Mouse (Mus musculus) skeletal muscle tissue, adult 2 months (tissue): ENCODE measurements around the gene Cabp4.

ENCODE experiments used
- DNase-seq: peaks from one replicate; pipeline ENCODE4 v3.0.0-alpha.2; 2012; ENCODE audit warnings: low read depth, low spot score

Gene Cabp4

GRCm38 (mm10) chr19:4102049-4102448 is 41.8 kb downstream of the Cabp4 start:
- no peak for DNase-seq

- no peak for DNase-seq
These were observed 42.4 kb downstream of the Cabp4 start for GRCm38 (mm10) chr19:4101466-4101865.

- no peak for DNase-seq
These were observed 43.0 kb downstream of the Cabp4 start for GRCm38 (mm10) chr19:4100718-4101261.

- DNase-seq = peak; percentile 44
These were observed 43.8 kb downstream of the Cabp4 start, which contains the start of gene Pitpnm1 for GRCm38 (mm10) chr19:4099837-4100717. Gene Pitpnm1 (plus strand): TSS chr19:4099998.

GRCm38 (mm10) chr19:4099056-4099455 is 44.8 kb downstream of the Cabp4 start:
- peak; percentile 89 for DNase-seq

GRCm38 (mm10) chr19:4098426-4098825 is 45.4 kb downstream of the Cabp4 start:
- DNase-seq = no peak

- peak; percentile 85 for DNase-seq
These were observed 46.4 kb downstream of the Cabp4 start for GRCm38 (mm10) chr19:4097441-4097825.

- DNase-seq = peak; percentile 99
These were observed 47.0 kb downstream of the Cabp4 start, which contains the start of gene Cdk2ap2 for GRCm38 (mm10) chr19:4096642-4097440. Gene Cdk2ap2 (plus strand): TSS chr19:4097182.

- DNase-seq = no peak
These were observed 48.0 kb downstream of the Cabp4 start for GRCm38 (mm10) chr19:4095802-4096201.

- DNase-seq = no peak
These were observed 49.0 kb downstream of the Cabp4 start for GRCm38 (mm10) chr19:4094774-4095303.

GRCm38 (mm10) chr19:4094348-4094747 is 49.5 kb downstream of the Cabp4 start:
- DNase-seq = no peak

- no peak for DNase-seq
These were observed 50.1 kb downstream of the Cabp4 start for GRCm38 (mm10) chr19:4093772-4094171.

- no peak for DNase-seq
These were observed 51.1 kb downstream of the Cabp4 start for GRCm38 (mm10) chr19:4092750-4093149.

- no peak for DNase-seq
These were observed 52.5 kb downstream of the Cabp4 start for GRCm38 (mm10) chr19:4091383-4091782.

- DNase-seq = no peak
These were observed 53.4 kb downstream of the Cabp4 start for GRCm38 (mm10) chr19:4090446-4090845.

GRCm38 (mm10) chr19:4089128-4089527 is 54.7 kb downstream of the Cabp4 start:
- no peak for DNase-seq

GRCm38 (mm10) chr19:4088146-4088545 is 55.7 kb downstream of the Cabp4 start:
- DNase-seq = no peak

GRCm38 (mm10) chr19:4087090-4087489 is 56.7 kb downstream of the Cabp4 start:
- DNase-seq = no peak

- no peak for DNase-seq
These were observed 57.7 kb downstream of the Cabp4 start for GRCm38 (mm10) chr19:4086156-4086555.
